Mouse (Mus musculus) erythroblast, embryonic 14.5 days (primary cell): ENCODE results near the gene Nup188.

Experiments
- GATA1 ChIP-seq: IDR thresholded peaks from 2 replicates; pipeline ENCODE4 v1.6.1; 2012; ENCODE audit warnings: low read length, inconsistent platforms, mixed read lengths
- TAL1 ChIP-seq: IDR thresholded peaks from 3 replicates; pipeline ENCODE4 v1.6.1; 2012; ENCODE audit warnings: low read length, inconsistent platforms, mixed read lengths

- no peak for TF ChIP-seq GATA1
- TF ChIP-seq TAL1, result no peak
Measured at GRCm38 (mm10) chr2:30249182-30249581, 37.0 kb upstream of the Nup188 start.
